Mouse (Mus musculus) CH12.LX (cell line): ENCODE data around the gene Pcgf5. TPM values are rescaled to one million over a fixed set of nuclear protein-coding genes. Genes with fewer than 3 reads are reported as not detected.

Source experiments
- DNase-seq: peaks from one replicate; pipeline ENCODE4 v3.0.0-alpha.2; 2013; ENCODE audit errors: extremely low read depth
- H3K27ac ChIP-seq: 2 replicates; pipeline ENCODE4 v1.5.1; 2012; ENCODE audit warnings: low read depth, mild to moderate bottlenecking, control low read depth, moderate library complexity; ENCODE audit not compliant: insufficient read depth
- H3K27me3 ChIP-seq: replicated peaks from 2 replicates; pipeline ENCODE3; 2012; ENCODE audit warnings: inconsistent platforms
- H3K36me3 ChIP-seq, 2 experiments: replicated peaks in 1 of 2; 2 replicates each; pipeline versions ENCODE3 to v1.6.1; 2012; ENCODE audit warnings: inconsistent platforms in 1 of 2, low read length in 1 of 2, mild to moderate bottlenecking in 1 of 2, mixed read lengths in 1 of 2, moderate library complexity in 1 of 2; ENCODE audit not compliant: control insufficient read depth in 1 of 2, insufficient read depth in 1 of 2
- H3K4me1 ChIP-seq, 2 experiments: 2 replicates each; pipeline ENCODE4 v1.6.1; 2012; ENCODE audit warnings: inconsistent platforms in 1 of 2, moderate library complexity in 1 of 2; ENCODE audit not compliant: insufficient read depth in 2 of 2, control insufficient read depth in 1 of 2
- H3K4me2 ChIP-seq: 2 replicates; pipeline ENCODE4 v1.6.1; 2012; ENCODE audit warnings: low read depth, mild to moderate bottlenecking, control low read depth; ENCODE audit not compliant: poor library complexity, insufficient read depth, severe bottlenecking
- H3K4me3 ChIP-seq, 3 experiments: fragments of 150-350 bp in 1 of 3; sonication (generic) in 1 of 3; replicated peaks in 1 of 3; 2 replicates each; pipeline versions ENCODE3 to v1.5.1; 2011 to 2012; ENCODE audit warnings: low read depth in 2 of 3, low read length in 2 of 3, mild to moderate bottlenecking in 2 of 3, moderate library complexity in 2 of 3, control low read depth in 1 of 3, improper control_type of control experiment in 1 of 3, inconsistent platforms in 1 of 3, mixed read lengths in 1 of 3; ENCODE audit not compliant: poor library complexity in 1 of 3
- H3K79me2 ChIP-seq: replicated peaks from 2 replicates; pipeline ENCODE4 v1.6.1; 2012; ENCODE audit warnings: mild to moderate bottlenecking, moderate library complexity; ENCODE audit not compliant: control insufficient read depth, poor library complexity, insufficient read depth, severe bottlenecking; ENCODE audit errors: extremely low read depth
- H3K9ac ChIP-seq: 2 replicates; pipeline ENCODE4 v1.6.1; 2012; ENCODE audit warnings: low read depth, mild to moderate bottlenecking, control low read depth, moderate library complexity; ENCODE audit not compliant: insufficient read depth
- H3K9me3 ChIP-seq: replicated peaks from 2 replicates; pipeline ENCODE3; 2012; ENCODE audit warnings: low read length, inconsistent platforms, mixed read lengths
- USF1 ChIP-seq: IDR thresholded peaks from 2 replicates; pipeline ENCODE4 v1.6.1; 2014; ENCODE audit warnings: low read depth, mild to moderate bottlenecking, inconsistent platforms, low read length, improper control_type of control experiment
- dilution Hi-C: fragments of 300-500 bp; cut with MboI; formaldehyde crosslinking; loops from 2 replicates; pipeline ENCODE4 v1.14.3; 2020; ENCODE audit warnings: low sequenced_read_pairs; ENCODE audit not compliant: extremely low pct_unique_long_range_greater_than_20kb, extremely low pct_ligation_motif_present
- in situ Hi-C: fragments of 300-500 bp; cut with MboI; formaldehyde crosslinking; loops from 3 replicates; pipeline ENCODE4 v1.14.3; 2019; ENCODE audit warnings: low sequenced_read_pairs, low pct_ligation_motif_present, low pct_unique_long_range_greater_than_20kb, mixed read lengths
- polyA plus RNA-seq: library from polyadenylated mRNA; unstranded; fragments of >175 nt; gene quantifications from 2 replicates; pipeline ENCODE4 v1.2.1, GENCODE M21; 2012; ENCODE audit warnings: low read depth; ENCODE audit not compliant: insufficient read length
- total RNA-seq, 2 experiments: library from RNA; depleted of rRNA; stranded (reverse); fragments of 300-350 nt in 1 of 2; fragments of >200 nt in 1 of 2; gene quantifications; 2 replicates each; pipeline ENCODE4 v1.2.3; 2012 to 2014

The Pcgf5 gene
- total and polyA plus RNA-seq, 3 experiments = 17.4 to 28.9 (median 20.6) TPM

GRCm38 (mm10) chr19:36504716-36505115 is 156.6 kb downstream of the Pcgf5 start:
- no peak overlapping the region for H3K4me3 ChIP-seq
- TF ChIP-seq USF1 = no peak
- TF ChIP-seq, all 38 proteins: peak for 0
- H3K27ac ChIP-seq = no peak overlapping the region
- DNase-seq = no peak
- dilution Hi-C loops = no loop called here
- no peaks in the 10 kb centered on the region for H3K4me1 ChIP-seq
- no peak overlapping the region for H3K4me2 ChIP-seq
- no peaks in the 10 kb centered on the region for H3K79me2 ChIP-seq
- H3K36me3 ChIP-seq = no peaks in the 10 kb centered on the region
- no peak overlapping the region for H3K9ac ChIP-seq
- H3K9me3 ChIP-seq = no peaks in the 10 kb centered on the region
- H3K27me3 ChIP-seq = no peaks in the 10 kb centered on the region
- in situ Hi-C loops = no loop called here

Other genes starting within 250 kb of the Pcgf5 start
- gene Ankrd1, start 228.2 kb upstream of the Pcgf5 start, total RNA-seq (2012; rRNA removed) = not detected in 2 replicates
- not detected in 2 replicates for gene Ankrd1, start 228.2 kb upstream of the Pcgf5 start, total RNA-seq (2014; rRNA removed)
- not detected in 2 replicates for gene Ankrd1, start 228.2 kb upstream of the Pcgf5 start, polyA plus RNA-seq
- gene Hectd2, start 206.3 kb downstream of the Pcgf5 start, total RNA-seq (2012; rRNA removed) = 0.08 TPM in 2 replicates
- gene Hectd2, start 206.3 kb downstream of the Pcgf5 start, total RNA-seq (2014; rRNA removed) = 0.49 and 0.78 TPM in 2 replicates
- gene Hectd2, start 206.3 kb downstream of the Pcgf5 start, polyA plus RNA-seq = 0.56 and 0.70 TPM in 2 replicates